Mouse (Mus musculus) ES-Bruce4 (cell line): ENCODE measurements around the gene Gm21903.

ENCODE experiments used
- CTCF ChIP-seq: IDR thresholded peaks from one replicate; pipeline ENCODE4 v1.8.1; 2011; ENCODE audit warnings: low read depth, low read length
- EP300 ChIP-seq: IDR thresholded peaks from 2 replicates; pipeline ENCODE4 v1.6.1; 2011; ENCODE audit warnings: low read depth, low read length; ENCODE audit not compliant: insufficient read depth
- POLR2A ChIP-seq: IDR thresholded peaks from one replicate; pipeline ENCODE4 v1.8.1; 2011; ENCODE audit warnings: low read length; ENCODE audit not compliant: insufficient read depth

GRCm38 (mm10) chr17:39043241-39043640 lies at the start of gene Gm21903:
- TF ChIP-seq POLR2A (no peak), CTCF (no peak), EP300 (no peak)
